Mouse (Mus musculus): ENCODE measurements around the gene Atxn7. TPM values are rescaled to one million over a fixed set of nuclear protein-coding genes. Genes with fewer than 3 reads are reported as not detected.
A peak's percentile ranks its signal among the peaks of the same experiment; 100 is the strongest.

Gene Atxn7
- polyA plus RNA-seq (2012; ENCODE audit: insufficient read depth, insufficient read length, low replicate concordance, missing spikeins) = not detected in 2 replicates

- peaks cover 7% of the 10 kb centered on the region; the same call in 1 of the 2 replicates for H3K4me1 ChIP-seq (ENCODE audit: control insufficient read depth, insufficient read depth, low read length)
- TF ChIP-seq CTCF (IDR thresholded peaks at IDR 0.05; ENCODE audit: insufficient read depth, low read depth, low read length) (no peak), POLR2A (IDR thresholded peaks at IDR 0.05; ENCODE audit: insufficient read depth, low read depth, low read length) (no peak; the same call in 1 of the 2 replicates)
- peak within 1 kb of the TSS; percentile 68 for H3K27ac ChIP-seq (ENCODE audit: insufficient read depth, low read depth, low read length)
- H3K4me3 ChIP-seq (ENCODE audit: insufficient read depth, low read depth, low read length) = peak within 1 kb of the TSS; percentile 98
- 4% methylated on average over 55 of the region's 56 CpGs for WGBS
Measured at GRCm38 (mm10) chr14:13961401-13962112, at the start of gene Atxn7, which contains the start of gene Thoc7. Atxn7 (plus strand) TSS chr14:13961440. Thoc7 (minus strand) TSS chr14:13961852.

- H3K4me1 ChIP-seq (ENCODE audit: control insufficient read depth, insufficient read depth, low read length) = no peaks in the 10 kb centered on the region
- H3K27ac ChIP-seq (ENCODE audit: insufficient read depth, low read depth, low read length) = no peak within 1 kb of the TSS
- TF ChIP-seq CTCF (IDR thresholded peaks at IDR 0.05; ENCODE audit: insufficient read depth, low read depth, low read length) (no peak), POLR2A (IDR thresholded peaks at IDR 0.05; ENCODE audit: insufficient read depth, low read depth, low read length) (no peak)
- WGBS = 64% methylated on average over 1 of the region's 1 CpGs
- H3K4me3 ChIP-seq (ENCODE audit: insufficient read depth, low read depth, low read length) = no peak within 1 kb of the TSS
Measured at GRCm38 (mm10) chr14:13914387-13915082, 46.7 kb upstream of the Atxn7 start, which contains the start of gene Gm281. Gm281 (minus strand) TSS chr14:13914478.

GRCm38 (mm10) chr14:13915207-13915606, 46.0 kb upstream of the Atxn7 start:
- Histone ChIP-seq H3K4me1 (ENCODE audit: control insufficient read depth, insufficient read depth, low read length) (no peaks in the 10 kb centered on the region), H3K27ac (ENCODE audit: insufficient read depth, low read depth, low read length) (no peak overlapping the region), H3K4me3 (ENCODE audit: insufficient read depth, low read depth, low read length) (no peak overlapping the region)
- 62% methylated on average over 4 of the region's 4 CpGs for whole genome bisulfite sequencing
- no peak for TF ChIP-seq POLR2A (IDR thresholded peaks at IDR 0.05; ENCODE audit: insufficient read depth, low read depth, low read length)
- TF ChIP-seq CTCF (IDR thresholded peaks at IDR 0.05; ENCODE audit: insufficient read depth, low read depth, low read length) = no peak

GRCm38 (mm10) chr14:13917208-13917607, 44.0 kb upstream of the Atxn7 start:
- Histone ChIP-seq H3K4me3 (ENCODE audit: insufficient read depth, low read depth, low read length) (no peak overlapping the region), H3K4me1 (ENCODE audit: control insufficient read depth, insufficient read depth, low read length) (no peaks in the 10 kb centered on the region), H3K27ac (ENCODE audit: insufficient read depth, low read depth, low read length) (no peak overlapping the region)
- no peak for TF ChIP-seq POLR2A (IDR thresholded peaks at IDR 0.05; ENCODE audit: insufficient read depth, low read depth, low read length)
- WGBS = 89% methylated on average over 10 of the region's 10 CpGs

GRCm38 (mm10) chr14:13917630-13918029, 43.6 kb upstream of the Atxn7 start:
- H3K4me1 ChIP-seq (ENCODE audit: control insufficient read depth, insufficient read depth, low read length) = no peaks in the 10 kb centered on the region
- 28% methylated on average over 3 of the region's 3 CpGs for WGBS
- no peak overlapping the region for H3K4me3 ChIP-seq (ENCODE audit: insufficient read depth, low read depth, low read length)
- H3K27ac ChIP-seq (ENCODE audit: insufficient read depth, low read depth, low read length) = no peak overlapping the region
- TF ChIP-seq POLR2A (IDR thresholded peaks at IDR 0.05; ENCODE audit: insufficient read depth, low read depth, low read length) = no peak
- TF ChIP-seq CTCF (IDR thresholded peaks at IDR 0.05; ENCODE audit: insufficient read depth, low read depth, low read length) = no peak

GRCm38 (mm10) chr14:13933290-13934051, 27.8 kb upstream of the Atxn7 start:
- TF ChIP-seq POLR2A (IDR thresholded peaks at IDR 0.05; ENCODE audit: insufficient read depth, low read depth, low read length) (no peak), CTCF (IDR thresholded peaks at IDR 0.05; ENCODE audit: insufficient read depth, low read depth, low read length) (no peak)
- Histone ChIP-seq H3K27ac (ENCODE audit: insufficient read depth, low read depth, low read length) (no peak overlapping the region), H3K4me3 (ENCODE audit: insufficient read depth, low read depth, low read length) (0 out of 2 replicates have a peak overlapping the region, but pooled peaks have one; percentile 2), H3K4me1 (ENCODE audit: control insufficient read depth, insufficient read depth, low read length) (peaks cover 7% of the 10 kb centered on the region; the same call in 1 of the 2 replicates)
- 47% methylated on average over 31 of the region's 31 CpGs for WGBS

GRCm38 (mm10) chr14:13934052-13934371, 27.2 kb upstream of the Atxn7 start:
- Histone ChIP-seq H3K27ac (ENCODE audit: insufficient read depth, low read depth, low read length) (no peak overlapping the region), H3K4me3 (ENCODE audit: insufficient read depth, low read depth, low read length) (no peak overlapping the region), H3K4me1 (ENCODE audit: control insufficient read depth, insufficient read depth, low read length) (peaks cover 7% of the 10 kb centered on the region; the same call in 1 of the 2 replicates)
- no peak for TF ChIP-seq CTCF (IDR thresholded peaks at IDR 0.05; ENCODE audit: insufficient read depth, low read depth, low read length)
- no peak for TF ChIP-seq POLR2A (IDR thresholded peaks at IDR 0.05; ENCODE audit: insufficient read depth, low read depth, low read length)
- 54% methylated on average over 5 of the region's 5 CpGs for WGBS

- H3K4me1 ChIP-seq (ENCODE audit: control insufficient read depth, insufficient read depth, low read length) = peaks cover 2% of the 10 kb centered on the region; the same call in 1 of the 2 replicates
- TF ChIP-seq CTCF (IDR thresholded peaks at IDR 0.05; ENCODE audit: insufficient read depth, low read depth, low read length) = no peak
- no peak for TF ChIP-seq POLR2A (IDR thresholded peaks at IDR 0.05; ENCODE audit: insufficient read depth, low read depth, low read length)
- no peak overlapping the region for H3K27ac ChIP-seq (ENCODE audit: insufficient read depth, low read depth, low read length)
- H3K4me3 ChIP-seq (ENCODE audit: insufficient read depth, low read depth, low read length) = no peak overlapping the region
- WGBS = 87% methylated on average over 4 of the region's 4 CpGs
Measured at GRCm38 (mm10) chr14:13944686-13945085, 16.6 kb upstream of the Atxn7 start.
